20 mouse cellular contexts compared by ENCODE assay signal in the genomic region with DNA sequence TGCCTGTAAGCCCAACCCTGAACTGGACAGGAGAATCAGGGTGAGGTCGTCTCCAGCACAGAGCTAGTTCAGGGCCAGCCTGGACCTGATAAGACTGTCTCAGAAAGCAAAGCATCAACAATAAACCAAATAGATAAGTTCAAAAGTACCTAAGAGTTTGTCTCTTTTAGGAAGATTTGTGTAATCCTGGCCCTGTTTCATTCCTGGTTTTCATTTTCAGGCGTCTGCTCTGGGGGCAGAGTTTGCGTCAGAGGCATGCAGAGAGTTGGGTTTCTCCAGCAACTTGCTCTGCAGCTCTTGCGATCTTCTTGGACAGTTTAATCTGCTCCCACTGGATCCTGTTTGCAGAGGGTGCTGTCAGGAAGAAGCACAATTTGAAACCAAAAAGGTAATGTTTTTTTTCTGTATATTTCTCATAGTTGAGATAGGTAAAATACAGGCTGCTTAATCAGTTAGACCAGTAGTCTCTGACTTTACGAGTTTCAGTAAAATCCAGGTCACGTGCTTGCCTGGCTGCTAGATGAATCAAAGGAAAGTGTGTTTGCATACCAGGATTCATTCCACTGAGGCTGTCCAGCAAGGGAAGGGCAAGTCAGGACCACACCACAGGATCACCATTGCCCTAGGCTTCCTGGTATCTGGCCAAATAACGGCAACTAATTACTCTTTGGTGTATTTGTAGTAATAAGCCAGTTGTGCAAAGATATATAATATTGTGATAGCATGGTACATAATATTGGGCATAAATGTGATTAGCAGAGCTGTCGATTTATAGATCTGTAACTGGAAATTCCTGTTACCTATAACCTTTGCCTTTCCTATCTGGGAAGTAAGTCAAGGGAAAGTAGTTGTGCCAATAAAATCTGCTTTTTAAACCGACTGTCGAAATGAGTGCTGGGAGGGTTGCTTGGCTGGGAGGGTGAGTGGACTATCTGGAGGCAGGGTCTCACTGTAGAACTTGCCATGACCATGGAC. TPM values are rescaled to one million over a fixed set of nuclear protein-coding genes. Genes with fewer than 3 reads are reported as not detected.
DNase-seq lines count a peak whose midpoint lies in the region; ATAC-seq and TF ChIP-seq lines count a peak whose summit lies in the region.
"Had no signal": no experiment of that assay in that cellular context is flagged by ENCODE, and none has a peak within 500 bp of the region (broad histone marks: within the 10 kb centered on the region; RNA-seq: fewer than 3 reads in every experiment).

No protein-coding gene starts in this region.

- peak; percentile 48 for ATAC-seq in Patski
- ATAC-seq in limb, embryonic 13.5 days (ENCODE audit: low FRiP score, low read depth) = peak; percentile 36; the same call in 1 of the 2 replicates
- ATAC-seq: forebrain, embryonic 16.5 days had no signal

- CTCF ChIA-PET in Patski (lab: Charles Lee) = interaction anchor here (0.8 to 3.1 kb wide), 8 partner anchors 9 to 133 kb away, joined by 3 to 13 read pairs (median 4); no protein-coding TSS in a partner anchor

- TF ChIP-seq CTCF in Patski (IDR thresholded peaks at IDR 0.05) = no peak

- H3K9ac ChIP-seq in limb, embryonic 13.5 days = no peak overlapping the region
- H3K9ac ChIP-seq: hindbrain, embryonic 14.5 days; liver, embryonic 13.5 days; neural tube, embryonic 12.5 days had no signal

- no peak overlapping the region; the same call in 1 of the 2 replicates for H3K27ac ChIP-seq in limb, embryonic 13.5 days
- H3K27ac ChIP-seq: hindbrain, embryonic 14.5 days; liver, embryonic 13.5 days; neural tube, embryonic 12.5 days had no signal

- H3K4me2 ChIP-seq in limb, embryonic 13.5 days (replicated peaks) = peak overlapping the region; percentile 12; the same call in 1 of the 2 replicates
- H3K4me2 ChIP-seq: hindbrain, embryonic 14.5 days; liver, embryonic 13.5 days; neural tube, embryonic 12.5 days had no signal

- H3K27me3 ChIP-seq in Patski = no peaks in the 10 kb centered on the region
- H3K27me3 ChIP-seq in limb, embryonic 13.5 days = no peaks in the 10 kb centered on the region
- H3K27me3 ChIP-seq: liver, embryonic 13.5 days; neural tube, embryonic 12.5 days had no signal

- POLR2A ChIA-PET in Patski (lab: Charles Lee) = interaction anchor here (0.6 to 1.7 kb wide), 3 partner anchors 9 to 15 kb away, joined by 4 to 6 read pairs (median 4); no protein-coding TSS in a partner anchor

- peaks cover 38% of the 10 kb centered on the region for H3K4me1 ChIP-seq in limb, embryonic 13.5 days

- WGBS in limb, embryonic 13.5 days = 49% methylated on average over 10 of the region's 10 CpGs

- H3K36me3 ChIP-seq in limb, embryonic 13.5 days = peaks cover 68% of the 10 kb centered on the region

- DNase-seq in heart, adult 11 months = peak; percentile 67
- DNase-seq in heart, postnatal 25 days (ENCODE audit: low spot score) = no peak
- DNase-seq in 3T3-L1 (ENCODE audit: low read depth, low spot score) = peak; percentile 53
- DNase-seq in Patski (ENCODE audit: low read depth, low spot score) = no peak
- no peak for DNase-seq in thymus, postnatal 25 days
- no peak for DNase-seq in cerebellum, postnatal 4 days (ENCODE audit: low spot score in 2 of 2)
- DNase-seq in spleen, postnatal 4 days (ENCODE audit: low spot score in 2 of 2) = no peak
- DNase-seq: B cell, adult 2 months; cerebellum, postnatal 10 days; gastrocnemius, postnatal 10 days; kidney, adult 18-20 months; kidney, postnatal 25 days; liver, embryonic 13.5 days; lung, postnatal 14 days; thymus, postnatal 14 days had no signal

- intact Hi-C loops in heart, postnatal 25 days (cut with DNase I) = no loop called here

- no peaks in the 10 kb centered on the region for H3K9me3 ChIP-seq in limb, embryonic 13.5 days
- H3K9me3 ChIP-seq: liver, embryonic 13.5 days; neural tube, embryonic 12.5 days had no signal

- in situ Hi-C loops in Patski (cut with MboI; ENCODE audit: low pct_unique_long_range_greater_than_20kb) = no loop called here

- no peak overlapping the region for H3K4me3 ChIP-seq in limb, embryonic 13.5 days
- H3K4me3 ChIP-seq: erythroblast, embryonic 14.5 days; liver, embryonic 13.5 days; neural tube, embryonic 12.5 days had no signal

RNA-seq across cellular contexts. Expression of gene Selenof, which starts 7.5 kb away (rescaled TPM):
- 100 to 1,000 TPM; 141 to 147 TPM for total RNA-seq in heart, postnatal 25 days (2021)
- 873 TPM for polyA plus RNA-seq in Patski (2021)
- polyA plus RNA-seq in limb, embryonic 13.5 days (2015; fragmentation: Nextera tagmentation; extraction: Ambion mirVana) = 655 and 661 TPM in 2 replicates

RNA-seq across cellular contexts. Expression of gene Hs2st1, which starts 7.7 kb away (rescaled TPM):
- total RNA-seq in heart, postnatal 25 days (2021) = 10 to 100 TPM in 1 of 2 experiments, 1 to 10 TPM in 1; 9.8 to 10.3 TPM
- polyA plus RNA-seq in Patski (2021) = 44.0 TPM
- 13.8 and 16.0 TPM in 2 replicates for polyA plus RNA-seq in limb, embryonic 13.5 days (2015; fragmentation: Nextera tagmentation; extraction: Ambion mirVana)

Comparison
In these comparisons a context has a peak if more than half of its experiments do, and no peak if none do; other contexts are left out.
1. DNase-seq: peak in heart, adult 11 months (single experiment) and 3T3-L1 (single experiment); none in heart, postnatal 25 days (single experiment), Patski (single experiment), thymus, postnatal 25 days (single experiment), cerebellum, postnatal 4 days (0 of 2) and spleen, postnatal 4 days (0 of 2).